Mouse (Mus musculus): ENCODE data around the gene Mtor. TPM values are rescaled to one million over a fixed set of nuclear protein-coding genes. Genes with fewer than 3 reads are reported as not detected.

Gene Mtor
- polyA plus RNA-seq, 1 experiment from 2014 or later = 11.5 TPM

DNA sequence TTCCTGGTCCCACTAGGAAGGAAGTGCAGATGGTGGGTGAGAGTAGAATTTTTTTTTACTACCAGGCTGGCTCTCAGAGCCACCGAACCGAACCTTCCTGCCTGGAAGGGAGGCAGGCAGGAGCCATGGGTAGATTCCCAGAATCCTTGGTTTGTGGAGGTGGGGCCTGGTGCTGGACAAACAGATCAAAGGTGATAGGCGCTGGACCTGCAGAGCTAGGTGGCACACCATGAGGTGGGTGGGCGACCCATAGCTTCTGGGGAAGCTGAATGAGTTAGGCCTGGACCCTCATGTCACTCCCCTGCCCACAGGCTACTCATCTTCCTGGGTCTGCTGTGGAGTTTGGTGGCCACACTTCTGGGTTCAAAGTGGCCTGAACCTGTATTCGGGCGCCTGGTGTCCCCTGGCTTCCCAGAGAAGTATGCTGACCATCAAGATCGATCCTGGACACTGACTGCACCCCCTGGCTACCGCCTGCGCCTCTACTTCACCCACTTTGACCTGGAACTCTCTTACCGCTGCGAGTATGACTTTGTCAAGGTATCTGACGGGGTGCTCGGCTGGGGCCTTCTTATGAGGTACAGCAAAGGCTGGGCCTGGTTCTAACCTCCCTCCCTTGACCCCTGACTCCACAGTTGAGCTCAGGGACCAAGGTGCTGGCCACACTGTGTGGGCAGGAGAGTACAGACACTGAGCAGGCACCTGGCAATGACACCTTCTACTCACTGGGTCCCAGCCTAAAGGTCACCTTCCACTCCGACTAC is 154.1 kb downstream of the Mtor start, which contains the start of gene Masp2:
TSS of gene Masp2 (plus strand) at position 198 of the 764 bp plus-strand sequence.
- H3K4me1 ChIP-seq (ENCODE audit: control insufficient read depth, insufficient read depth, low read length) = no peaks in the 10 kb centered on the region
- H3K4me2 ChIP-seq (ENCODE audit: low read depth, low read length) = no peak within 1 kb of the TSS
- WGBS = 83% methylated on average over 14 of the region's 14 CpGs
- no peaks in the 10 kb centered on the region for H3K27me3 ChIP-seq (ENCODE audit: control insufficient read depth, insufficient read depth, low read length)
- no peak within 1 kb of the TSS for H3K9ac ChIP-seq (ENCODE audit: low read length)
- ATAC-seq (replicated peaks; ENCODE audit: extremely low read depth, insufficient read depth, low FRiP score) = no peak
- H3K36me3 ChIP-seq (ENCODE audit: control insufficient read depth, insufficient read depth) = peaks cover 7% of the 10 kb centered on the region
- H3K9me3 ChIP-seq (replicated peaks; ENCODE audit: control insufficient read depth, low read length) = no peaks in the 10 kb centered on the region
- no peak within 1 kb of the TSS for H3K27ac ChIP-seq (ENCODE audit: low read length)
- no peak within 1 kb of the TSS for H3K4me3 ChIP-seq (ENCODE audit: low read length)

DNA sequence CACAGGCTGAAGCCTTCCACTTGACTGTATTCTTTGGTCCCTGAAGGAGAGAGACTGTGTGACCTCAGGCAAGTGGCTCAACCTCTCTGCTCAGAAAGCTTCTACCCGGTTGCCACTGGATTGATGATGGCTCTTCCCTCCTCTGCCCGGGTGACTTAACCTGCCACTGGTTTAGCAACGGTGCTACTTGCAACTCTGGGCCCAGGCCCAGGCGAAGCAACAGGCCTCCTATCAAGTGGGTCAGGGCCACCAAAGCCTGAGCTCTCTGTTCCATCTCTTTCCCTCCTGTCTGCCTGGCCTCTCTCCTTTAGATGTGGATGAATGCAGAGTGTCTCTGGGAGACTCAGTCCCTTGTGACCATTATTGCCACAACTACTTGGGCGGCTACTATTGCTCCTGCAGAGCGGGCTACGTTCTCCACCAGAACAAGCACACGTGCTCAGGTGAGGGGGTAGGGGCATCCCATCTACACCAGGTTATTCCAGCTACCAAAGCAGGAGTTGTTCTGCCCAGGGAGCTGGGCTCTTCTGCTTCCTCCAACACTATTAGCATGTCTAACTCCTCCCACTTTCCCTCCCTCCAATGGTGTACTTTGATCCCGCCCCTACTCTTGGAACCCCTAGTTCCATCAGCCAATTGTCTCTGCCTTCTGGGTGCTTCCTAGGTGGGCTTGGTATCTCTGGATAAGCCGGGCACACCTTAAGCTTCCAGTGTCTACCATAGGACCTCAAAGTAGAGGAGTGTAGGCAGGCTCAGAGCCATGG is 155.1 kb downstream of the Mtor start:
- no peak for ATAC-seq (replicated peaks; ENCODE audit: extremely low read depth, insufficient read depth, low FRiP score)
- Histone ChIP-seq H3K4me2 (ENCODE audit: low read depth, low read length) (no peak overlapping the region), H3K27ac (ENCODE audit: low read length) (no peak overlapping the region), H3K9me3 (replicated peaks; ENCODE audit: control insufficient read depth, low read length) (no peaks in the 10 kb centered on the region), H3K9ac (ENCODE audit: low read length) (no peak overlapping the region), H3K4me3 (ENCODE audit: low read length) (no peak overlapping the region), H3K4me1 (ENCODE audit: control insufficient read depth, insufficient read depth, low read length) (peaks cover 5% of the 10 kb centered on the region; the same call in 1 of the 2 replicates), H3K27me3 (ENCODE audit: control insufficient read depth, insufficient read depth, low read length) (no peaks in the 10 kb centered on the region), H3K36me3 (ENCODE audit: control insufficient read depth, insufficient read depth) (peaks cover 4% of the 10 kb centered on the region; the same call in 1 of the 2 replicates)
- 66% methylated on average over 10 of the region's 10 CpGs for WGBS

DNA sequence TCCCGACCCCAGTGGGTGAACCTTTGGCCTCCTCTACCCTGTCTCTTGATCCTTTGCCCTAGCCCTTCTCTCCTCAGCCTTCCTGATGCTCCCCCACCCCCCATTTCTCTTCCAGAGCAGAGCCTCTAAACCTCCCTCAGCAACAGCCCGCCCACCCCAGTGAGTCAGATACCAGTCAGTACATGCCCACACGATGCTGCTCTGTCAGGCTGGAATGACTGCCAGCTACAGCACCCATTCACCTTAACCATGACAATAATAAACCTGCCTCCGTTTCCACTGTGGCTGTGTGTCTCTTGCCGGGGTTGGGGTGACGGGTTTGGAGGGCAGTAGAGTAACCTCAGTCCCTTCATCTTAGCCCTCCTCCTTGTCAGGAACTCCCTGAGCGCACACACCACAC is 155.7 kb downstream of the Mtor start:
- H3K27ac ChIP-seq (ENCODE audit: low read length) = no peak overlapping the region
- no peak overlapping the region for H3K9ac ChIP-seq (ENCODE audit: low read length)
- ATAC-seq (replicated peaks; ENCODE audit: extremely low read depth, insufficient read depth, low FRiP score) = no peak
- no peak overlapping the region for H3K4me2 ChIP-seq (ENCODE audit: low read depth, low read length)
- H3K36me3 ChIP-seq (ENCODE audit: control insufficient read depth, insufficient read depth) = no peaks in the 10 kb centered on the region
- H3K9me3 ChIP-seq (replicated peaks; ENCODE audit: control insufficient read depth, low read length) = no peaks in the 10 kb centered on the region
- no peak overlapping the region for H3K4me3 ChIP-seq (ENCODE audit: low read length)
- no peaks in the 10 kb centered on the region for H3K27me3 ChIP-seq (ENCODE audit: control insufficient read depth, insufficient read depth, low read length)
- 74% methylated on average over 7 of the region's 7 CpGs for WGBS
- peaks cover 7% of the 10 kb centered on the region; the same call in 1 of the 2 replicates for H3K4me1 ChIP-seq (ENCODE audit: control insufficient read depth, insufficient read depth, low read length)

DNA sequence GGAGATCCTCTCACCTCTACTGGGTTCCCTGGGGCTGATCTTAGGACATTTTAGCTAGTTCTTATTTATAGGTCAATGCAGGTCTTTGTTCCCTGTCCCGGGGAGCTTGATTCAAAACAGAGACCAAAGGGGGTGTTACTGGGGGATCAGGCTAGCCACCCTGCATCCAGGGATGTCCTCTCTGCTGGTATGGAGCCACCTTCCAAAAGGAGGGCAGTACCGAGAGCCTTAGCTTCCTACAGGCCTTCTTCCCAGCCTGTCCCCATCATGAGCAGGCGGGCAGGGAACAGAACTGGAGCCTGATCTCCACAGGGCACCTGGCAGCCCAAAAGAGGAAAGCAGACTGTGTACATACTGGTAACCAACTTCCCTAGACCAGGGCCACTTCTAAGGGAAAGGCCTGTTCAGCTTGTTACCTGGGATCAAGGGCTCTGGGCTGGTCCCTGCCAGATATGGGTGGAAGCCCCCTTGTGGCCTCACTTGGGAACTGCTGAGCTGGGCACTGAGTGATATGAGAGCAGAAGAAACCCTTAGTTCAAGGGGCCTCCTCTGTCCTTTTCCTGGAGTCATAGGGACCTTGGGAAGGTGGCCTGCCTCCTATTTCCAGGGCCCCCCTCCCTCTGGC is 156.2 kb downstream of the Mtor start:
- Histone ChIP-seq H3K4me1 (ENCODE audit: control insufficient read depth, insufficient read depth, low read length) (peaks cover 7% of the 10 kb centered on the region; the same call in 1 of the 2 replicates), H3K4me3 (ENCODE audit: low read length) (no peak overlapping the region), H3K9me3 (replicated peaks; ENCODE audit: control insufficient read depth, low read length) (no peaks in the 10 kb centered on the region), H3K27me3 (ENCODE audit: control insufficient read depth, insufficient read depth, low read length) (no peaks in the 10 kb centered on the region), H3K36me3 (ENCODE audit: control insufficient read depth, insufficient read depth) (no peaks in the 10 kb centered on the region), H3K27ac (ENCODE audit: low read length) (no peak overlapping the region), H3K9ac (ENCODE audit: low read length) (no peak overlapping the region), H3K4me2 (ENCODE audit: low read depth, low read length) (no peak overlapping the region)
- 87% methylated on average over 3 of the region's 3 CpGs for WGBS
- no peak for ATAC-seq (replicated peaks; ENCODE audit: extremely low read depth, insufficient read depth, low FRiP score)

Other genes starting within 250 kb of the Mtor start
- 0.03 TPM in 1 of 2 replicates, not detected in the other for gene Disp3, start 160.6 kb upstream of the Mtor start, polyA plus RNA-seq (2015; fragmentation: Nextera tagmentation; extraction: Ambion mirVana)
- 24.3 and 25.6 TPM in 2 replicates for gene Ubiad1, start 3.8 kb upstream of the Mtor start, polyA plus RNA-seq (2015; fragmentation: Nextera tagmentation; extraction: Ambion mirVana)
- 12.5 and 15.0 TPM in 2 replicates for gene Angptl7, start 51.8 kb downstream of the Mtor start, polyA plus RNA-seq (2015; fragmentation: Nextera tagmentation; extraction: Ambion mirVana)
- 69.3 and 70.2 TPM in 2 replicates for gene Exosc10, start 109.8 kb downstream of the Mtor start, polyA plus RNA-seq (2015; fragmentation: Nextera tagmentation; extraction: Ambion mirVana)
- gene Srm, start 142.9 kb downstream of the Mtor start, polyA plus RNA-seq (2015; fragmentation: Nextera tagmentation; extraction: Ambion mirVana) = 91.9 and 99.5 TPM in 2 replicates
- gene Masp2, start 153.9 kb downstream of the Mtor start, polyA plus RNA-seq (2015; fragmentation: Nextera tagmentation; extraction: Ambion mirVana) = 0.34 and 0.45 TPM in 2 replicates
- gene Tardbp, start 178.4 kb downstream of the Mtor start, polyA plus RNA-seq (2015; fragmentation: Nextera tagmentation; extraction: Ambion mirVana) = 171 and 194 TPM in 2 replicates
- gene Gm572, start 194.7 kb downstream of the Mtor start, polyA plus RNA-seq (2015; fragmentation: Nextera tagmentation; extraction: Ambion mirVana) = 0.11 and 0.41 TPM in 2 replicates